Mouse (Mus musculus): Measurements from ENCODE around the gene Cbx8. TPM values are rescaled to one million over a fixed set of nuclear protein-coding genes. Genes with fewer than 3 reads are reported as not detected.

Cbx8 gene
- polyA plus RNA-seq, 1 experiment from 2014 or later = 2.8 TPM

DNA sequence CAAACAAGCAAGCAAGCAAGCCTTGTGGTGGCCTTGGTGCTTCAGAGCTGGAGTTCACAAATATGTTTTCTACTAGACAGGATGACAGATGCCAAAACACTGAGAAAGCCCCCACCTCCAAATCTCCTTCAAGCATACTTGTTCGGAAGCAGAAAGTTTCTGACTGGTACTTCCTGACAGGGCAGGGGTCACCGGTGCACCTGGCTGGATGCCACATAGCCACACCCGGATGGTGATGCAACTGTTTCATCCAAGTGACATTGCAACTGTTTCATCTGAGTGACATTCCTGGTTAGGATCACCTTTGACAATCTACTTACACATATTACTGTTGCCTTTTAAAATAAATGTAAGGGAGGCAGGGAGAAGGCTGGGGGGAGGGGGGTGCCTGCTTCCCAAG, 43.6 kb downstream of the Cbx8 start:
- Histone ChIP-seq H3K4me1 (replicated peaks) (peaks cover 3% of the 10 kb centered on the region; the same call in 1 of the 2 replicates), H3K9me3 (replicated peaks) (no peaks in the 10 kb centered on the region), H3K27me3 (peaks cover 39% of the 10 kb centered on the region), H3K4me3 (replicated peaks) (no peak overlapping the region), H3K27ac (no peak overlapping the region), H3K36me3 (no peaks in the 10 kb centered on the region), H3K9ac (no peak overlapping the region), H3K4me2 (no peak overlapping the region)
- 51% methylated on average over 3 of the region's 3 CpGs for WGBS (ENCODE audit: insufficient replicate concordance)
- no peak for DNase-seq
- ATAC-seq (ENCODE audit: low read depth) = no peak

DNA sequence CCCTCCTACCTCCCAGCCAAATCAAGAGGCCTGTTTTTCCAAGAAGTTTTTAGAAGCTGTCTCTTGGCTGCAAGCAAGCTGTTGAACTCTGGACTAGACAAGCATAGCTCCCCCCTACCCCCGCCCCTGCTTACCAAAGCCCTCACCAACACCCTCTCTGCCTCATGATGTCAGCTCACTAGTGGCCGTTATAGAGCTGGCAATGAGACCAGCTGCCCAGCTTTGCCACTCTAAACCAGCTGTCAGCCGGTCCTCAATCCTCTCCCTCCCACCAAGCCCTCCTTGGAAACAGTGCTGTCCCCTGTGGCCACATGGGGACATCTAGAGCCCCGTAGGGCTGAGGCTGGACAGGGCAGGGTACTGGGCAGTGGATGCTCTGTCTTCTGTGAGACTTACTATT, 45.3 kb downstream of the Cbx8 start:
- Histone ChIP-seq H3K27ac (no peak overlapping the region), H3K4me3 (replicated peaks) (no peak overlapping the region), H3K36me3 (no peaks in the 10 kb centered on the region), H3K4me2 (no peak overlapping the region), H3K4me1 (replicated peaks) (peaks cover 3% of the 10 kb centered on the region; the same call in 1 of the 2 replicates), H3K9ac (no peak overlapping the region), H3K27me3 (peaks cover 30% of the 10 kb centered on the region), H3K9me3 (replicated peaks) (no peaks in the 10 kb centered on the region)
- WGBS (ENCODE audit: insufficient replicate concordance) = 40% methylated on average over 4 of the region's 4 CpGs
- DNase-seq (no peak), ATAC-seq (ENCODE audit: low read depth) (no peak)

DNA sequence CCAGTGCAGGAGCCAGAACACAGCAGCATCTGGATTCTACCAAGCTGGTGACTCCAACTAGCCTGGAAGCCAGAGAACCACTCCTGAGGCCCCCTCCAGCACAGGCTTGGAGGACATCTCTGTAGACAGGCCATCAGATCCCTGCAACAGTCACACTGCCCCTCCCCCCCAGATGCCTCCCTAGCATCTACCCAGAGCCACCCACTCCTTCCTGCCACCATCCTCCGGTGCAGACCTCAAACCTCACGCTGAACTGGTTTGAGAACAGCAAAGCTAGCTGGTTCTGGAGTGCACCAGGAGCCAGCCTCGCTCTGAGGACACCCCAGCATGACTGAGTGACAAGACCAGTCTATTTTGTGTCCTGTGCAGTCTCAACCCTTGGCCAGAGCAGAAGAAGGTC, 48.0 kb downstream of the Cbx8 start:
- no peaks in the 10 kb centered on the region for H3K9me3 ChIP-seq (replicated peaks)
- peaks cover 7% of the 10 kb centered on the region for H3K27me3 ChIP-seq
- DNase-seq = no peak
- no peak overlapping the region for H3K9ac ChIP-seq
- H3K4me3 ChIP-seq (replicated peaks) = no peak overlapping the region
- 10% methylated on average over 3 of the region's 3 CpGs for WGBS (ENCODE audit: insufficient replicate concordance)
- no peak overlapping the region for H3K27ac ChIP-seq
- no peak for ATAC-seq (ENCODE audit: low read depth)
- no peaks in the 10 kb centered on the region for H3K36me3 ChIP-seq
- no peak overlapping the region for H3K4me2 ChIP-seq
- peaks cover 3% of the 10 kb centered on the region; the same call in 1 of the 2 replicates for H3K4me1 ChIP-seq (replicated peaks)

DNA sequence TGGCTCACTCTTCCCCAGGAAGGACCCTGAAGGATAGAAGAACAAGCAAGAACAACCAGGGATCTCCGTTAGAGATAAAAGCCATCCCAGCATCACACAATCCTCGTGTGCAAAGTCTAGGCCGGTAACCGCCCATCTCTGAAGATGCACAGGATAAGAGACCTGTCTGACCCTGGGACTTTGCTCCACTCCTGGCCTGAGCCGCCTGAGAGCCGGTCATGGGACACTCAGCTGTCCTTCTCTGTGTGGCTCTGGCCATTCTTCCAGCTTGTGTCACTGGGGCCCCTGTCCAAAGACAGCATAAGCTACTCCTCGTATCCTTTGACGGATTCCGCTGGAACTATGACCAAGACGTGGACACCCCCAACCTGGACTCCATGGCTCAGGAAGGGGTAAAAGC, 52.8 kb downstream of the Cbx8 start, which contains the start of gene Enpp7:
Gene Enpp7 (plus strand): TSS at position 190 of the 400 bp plus-strand sequence.
- Histone ChIP-seq H3K4me1 (replicated peaks) (no peaks in the 10 kb centered on the region), H3K27me3 (no peaks in the 10 kb centered on the region), H3K27ac (no peak within 1 kb of the TSS), H3K4me3 (replicated peaks) (no peak within 1 kb of the TSS), H3K36me3 (no peaks in the 10 kb centered on the region), H3K9me3 (replicated peaks) (no peaks in the 10 kb centered on the region), H3K9ac (no peak within 1 kb of the TSS), H3K4me2 (no peak within 1 kb of the TSS)
- ATAC-seq (ENCODE audit: low read depth) (no peak), DNase-seq (no peak)
- WGBS (ENCODE audit: insufficient replicate concordance) = 69% methylated on average over 10 of the region's 10 CpGs

Other genes with a start within 250 kb of the Cbx8 start
- gene Rbfox3, start 129.4 kb downstream of the Cbx8 start, polyA plus RNA-seq (2015; fragmentation: Nextera tagmentation; extraction: Ambion mirVana) = 0.28 and 0.36 TPM in 2 replicates
- not detected in 2 replicates for gene Enpp7, start 52.8 kb downstream of the Cbx8 start, polyA plus RNA-seq (2015; fragmentation: Nextera tagmentation; extraction: Ambion mirVana)
- 3.8 and 4.1 TPM in 2 replicates for gene Cbx2, start 18.0 kb downstream of the Cbx8 start, polyA plus RNA-seq (2015; fragmentation: Nextera tagmentation; extraction: Ambion mirVana)
- 2.0 and 2.4 TPM in 2 replicates for gene Cbx4, start 45.3 kb upstream of the Cbx8 start, polyA plus RNA-seq (2015; fragmentation: Nextera tagmentation; extraction: Ambion mirVana)
- gene Tbc1d16, start 187.5 kb upstream of the Cbx8 start, polyA plus RNA-seq (2015; fragmentation: Nextera tagmentation; extraction: Ambion mirVana) = 1.5 and 1.6 TPM in 2 replicates
- 1.4 and 1.8 TPM in 2 replicates for gene Ccdc40, start 187.6 kb upstream of the Cbx8 start, polyA plus RNA-seq (2015; fragmentation: Nextera tagmentation; extraction: Ambion mirVana)
- 17.9 and 21.1 TPM in 2 replicates for gene Gaa, start 226.9 kb upstream of the Cbx8 start, polyA plus RNA-seq (2015; fragmentation: Nextera tagmentation; extraction: Ambion mirVana)

Data from liver, embryonic 13.5 days (tissue).